Mouse (Mus musculus): Measurements from ENCODE around the gene Gm3099.
"Not testable (repeated sequence)": the region's sequence is repeated elsewhere in the genome, so short reads cannot be mapped to it uniquely, and the experiment has no call there.

DNA sequence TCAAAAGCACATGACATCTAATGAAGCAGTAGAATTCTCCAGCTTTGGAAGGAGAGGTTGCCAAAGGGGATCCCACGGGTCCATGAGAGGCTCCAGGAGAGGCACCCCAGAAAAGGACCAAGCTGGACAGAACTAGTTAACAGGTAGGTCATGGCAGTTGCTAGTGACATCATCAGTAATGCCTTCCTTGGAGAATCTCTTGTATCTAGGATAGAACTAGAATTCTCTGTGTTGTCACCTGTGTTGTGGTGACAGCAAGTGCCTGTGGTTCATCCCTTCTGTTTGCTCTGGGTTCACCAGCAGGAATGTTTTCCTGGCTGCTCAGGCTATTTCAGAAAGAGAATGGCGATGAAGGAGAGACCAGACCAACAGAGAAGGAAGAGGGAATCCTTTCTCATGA is 34.9 kb upstream of the Gm3099 start, which contains the start of gene Gm3095:
- not testable (repeated sequence) for TF ChIP-seq POLR2A (IDR thresholded peaks at IDR 0.05; ENCODE audit: low read depth, low read length); CTCF (conservative IDR thresholded peaks at IDR 0.05; ENCODE audit: insufficient read depth, insufficient read length, low read depth, low read length)

Measured in kidney, adult 2 months (tissue).